Mouse (Mus musculus) urinary bladder, postnatal 36 days (tissue): ENCODE results near the gene 4930470P17Rik.
"Not testable (repeated sequence)": the region's sequence is repeated elsewhere in the genome, so short reads cannot be mapped to it uniquely, and the experiment has no call there.

Experiments used
- DNase-seq, 2 experiments: peaks; one replicate each; pipeline ENCODE4 v3.0.0; 2022; ENCODE audit warnings: low spot score in 2 of 2, mixed read lengths in 1 of 2

The 4930470P17Rik gene

DNA sequence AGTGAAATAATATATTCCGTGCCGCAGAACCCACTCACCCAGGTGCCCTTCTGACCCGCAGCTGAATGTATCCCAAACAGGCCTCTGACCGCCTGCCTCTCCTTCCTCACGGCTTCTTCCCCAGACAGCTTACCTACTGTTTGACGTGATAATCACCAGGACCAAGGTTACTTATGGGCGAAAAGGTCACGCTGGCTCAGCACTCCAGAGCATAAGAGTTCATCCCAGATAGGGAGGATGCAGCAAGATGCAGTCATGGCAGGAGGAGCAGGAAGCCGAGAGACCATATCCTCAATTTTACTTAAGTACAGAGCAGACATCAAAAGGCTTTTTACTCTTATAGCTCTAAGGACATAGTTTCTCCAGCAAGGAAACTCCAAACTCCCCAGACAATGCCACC is at the start of gene 4930470P17Rik:
TSS of gene 4930470P17Rik (minus strand) at position 101 of the 400 bp plus-strand sequence.
- DNase-seq, result no peak

DNA sequence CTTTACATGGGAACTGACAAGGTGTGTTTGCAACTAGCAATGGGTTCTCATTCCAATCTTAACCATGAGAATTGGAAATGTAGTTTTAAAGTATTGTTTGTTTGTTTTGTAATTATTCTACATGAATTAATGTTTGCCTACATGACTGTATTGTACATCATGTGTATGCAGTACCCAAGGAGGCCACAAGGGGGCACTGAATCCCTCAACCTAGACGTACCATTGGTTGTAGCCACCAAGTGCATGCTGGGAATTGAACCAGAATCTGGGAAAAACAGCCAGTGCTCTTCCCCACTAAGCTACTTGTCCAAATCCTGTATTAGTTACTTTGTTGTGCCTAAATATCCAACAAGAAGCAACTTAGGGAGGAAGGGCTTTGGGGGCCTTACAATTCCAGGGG is 49.7 kb upstream of the 4930470P17Rik start:
- DNase-seq, result no peak

DNA sequence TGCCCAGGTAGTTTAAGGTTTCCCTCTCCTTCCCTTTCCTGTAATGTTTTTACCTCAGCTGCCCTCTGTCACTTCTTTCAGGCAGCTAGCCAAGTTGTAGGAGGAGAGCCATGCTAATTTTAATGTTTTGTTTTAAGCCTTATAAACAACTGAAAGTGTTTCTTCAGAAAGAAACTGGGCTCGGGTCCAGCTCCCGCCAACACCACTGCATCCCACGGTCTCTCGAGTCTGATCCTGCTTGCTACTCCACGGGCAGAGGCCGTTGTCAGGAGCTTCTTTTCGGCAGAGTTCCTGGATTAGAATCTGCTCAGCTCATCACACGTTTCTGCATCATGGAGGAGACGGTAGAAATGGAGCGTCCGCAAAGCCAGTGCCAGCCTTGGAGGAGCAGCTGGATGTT is 46.7 kb upstream of the 4930470P17Rik start:
- no peak for DNase-seq

DNA sequence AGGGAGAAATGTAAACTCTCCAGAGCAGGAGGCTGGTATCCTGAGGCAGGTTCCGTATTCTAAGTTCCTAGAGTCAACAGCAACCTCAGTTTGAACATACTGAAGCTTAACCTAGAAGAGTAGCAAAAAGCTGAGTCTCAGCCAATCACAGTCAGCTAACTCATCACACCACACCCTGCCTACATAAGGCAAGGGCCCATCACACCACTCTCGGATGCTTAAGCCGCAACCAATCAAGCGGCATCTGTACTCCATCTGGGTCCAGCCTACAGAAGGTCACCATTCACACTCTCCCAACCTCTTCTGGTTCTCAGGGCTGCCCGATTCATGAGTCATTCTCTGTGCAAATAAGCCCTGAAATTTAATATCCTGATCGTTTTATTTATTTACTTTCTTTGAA is 44.4 kb upstream of the 4930470P17Rik start:
- no peak for DNase-seq

DNA sequence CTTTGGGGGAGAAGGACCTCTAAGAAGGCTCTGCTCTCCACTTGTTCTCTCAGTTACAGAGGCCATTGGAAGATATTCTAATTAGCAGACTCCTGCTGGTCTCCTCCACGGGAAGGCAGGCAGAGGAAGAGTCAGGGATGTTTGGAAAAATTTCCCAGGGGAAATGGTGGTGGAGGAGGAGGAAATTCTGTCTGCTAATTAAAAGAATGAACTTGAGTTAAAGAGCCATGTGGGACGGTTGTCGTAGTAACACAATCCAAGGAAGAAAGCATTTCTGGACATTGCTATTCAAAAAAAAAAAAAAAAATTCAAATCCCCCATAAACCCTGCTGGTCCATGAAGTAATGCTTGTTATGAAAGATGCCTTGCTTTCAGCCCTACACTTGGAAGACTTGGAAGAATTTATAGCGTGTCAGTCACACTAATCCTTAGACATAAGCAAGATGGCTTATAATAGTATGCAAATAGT is 40.6 kb upstream of the 4930470P17Rik start:
- no peak for DNase-seq

DNA sequence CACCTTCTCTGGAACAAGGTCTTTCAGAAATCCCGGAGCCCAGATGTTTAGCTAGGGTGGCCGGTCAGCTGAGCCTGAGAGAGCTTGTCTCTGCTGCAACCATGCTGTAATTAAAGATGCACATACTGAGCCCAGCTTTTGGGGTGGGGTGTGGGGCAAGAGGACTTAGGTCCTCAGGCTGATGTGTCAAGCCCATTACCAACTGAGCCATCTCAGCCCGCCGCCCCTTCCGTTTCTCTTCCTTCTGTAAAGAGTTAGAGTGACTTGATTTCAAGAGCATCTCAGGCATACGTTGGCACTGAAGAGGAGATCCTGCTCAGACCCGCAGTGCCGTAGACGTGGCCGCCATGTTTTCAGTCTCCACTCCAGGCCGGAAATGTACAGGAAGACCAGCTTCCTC is 38.5 kb upstream of the 4930470P17Rik start:
- DNase-seq, result no peak

DNA sequence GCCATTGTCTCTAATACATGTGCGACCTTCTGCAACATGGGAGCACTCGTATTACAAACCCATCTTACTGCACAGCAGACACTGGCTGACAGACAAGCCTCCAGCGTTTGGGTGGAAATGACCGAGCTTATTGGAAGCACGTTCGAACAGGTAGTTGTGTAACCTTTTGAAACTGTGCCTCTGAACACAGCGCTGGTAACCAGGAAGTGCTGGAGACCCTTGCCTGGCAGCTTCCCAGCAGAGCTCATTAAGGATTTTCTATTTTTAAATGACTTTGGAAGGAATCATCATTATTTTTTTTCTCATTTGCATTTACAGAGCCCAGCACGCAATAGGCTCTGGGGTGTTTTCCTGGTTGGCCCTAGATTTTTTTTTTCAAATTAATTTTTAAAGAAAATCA is 36.9 kb upstream of the 4930470P17Rik start:
- DNase-seq, result no peak

DNA sequence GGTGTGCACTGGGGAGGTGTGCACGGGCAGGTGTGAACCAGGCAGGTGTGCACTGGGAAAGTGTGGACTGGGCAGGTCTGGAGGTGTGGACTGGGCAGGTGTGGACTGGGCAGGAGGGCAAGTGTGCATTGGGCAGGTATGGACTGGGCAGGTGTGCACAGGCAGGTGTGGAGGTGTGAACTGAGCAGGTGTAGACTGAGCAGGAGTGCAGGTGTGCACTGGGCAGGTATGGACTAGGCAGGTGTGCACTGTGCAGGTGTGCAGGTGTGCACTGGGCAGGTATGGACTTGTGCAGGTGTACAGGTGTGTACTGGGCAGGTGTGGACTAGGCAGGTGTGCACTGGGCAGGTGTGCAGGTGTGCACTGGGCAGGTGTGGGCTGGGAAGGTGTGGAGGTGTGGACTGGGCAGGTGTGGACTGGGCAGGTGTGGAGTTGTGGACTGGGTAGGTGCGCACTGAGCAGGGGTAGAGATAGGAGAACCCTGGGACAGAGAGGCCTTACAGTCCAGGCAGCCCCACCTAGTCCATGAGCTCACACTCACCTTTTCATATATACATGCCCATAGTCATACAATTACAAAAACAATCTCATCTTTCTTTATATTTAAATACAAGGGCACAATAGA is 31.3 kb upstream of the 4930470P17Rik start:
- DNase-seq, result no peak

DNA sequence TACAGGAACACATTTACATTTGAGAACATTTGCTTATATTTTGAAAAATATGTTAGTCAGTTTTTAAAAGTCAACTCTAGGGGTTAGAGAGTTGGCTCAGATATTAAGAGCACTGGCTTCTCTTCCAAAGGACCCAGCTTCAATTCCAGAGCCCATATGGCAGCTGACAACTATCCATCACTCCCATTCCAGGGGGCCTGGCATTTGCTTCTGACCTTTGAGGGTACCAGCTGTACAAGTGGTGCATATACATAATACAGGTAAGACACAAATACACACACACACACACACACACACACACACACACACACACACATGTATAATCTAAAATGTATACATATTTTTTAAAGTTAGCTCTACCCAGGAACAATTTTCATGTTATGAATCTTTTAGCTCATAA is 30.6 kb upstream of the 4930470P17Rik start:
- DNase-seq, result no peak

DNA sequence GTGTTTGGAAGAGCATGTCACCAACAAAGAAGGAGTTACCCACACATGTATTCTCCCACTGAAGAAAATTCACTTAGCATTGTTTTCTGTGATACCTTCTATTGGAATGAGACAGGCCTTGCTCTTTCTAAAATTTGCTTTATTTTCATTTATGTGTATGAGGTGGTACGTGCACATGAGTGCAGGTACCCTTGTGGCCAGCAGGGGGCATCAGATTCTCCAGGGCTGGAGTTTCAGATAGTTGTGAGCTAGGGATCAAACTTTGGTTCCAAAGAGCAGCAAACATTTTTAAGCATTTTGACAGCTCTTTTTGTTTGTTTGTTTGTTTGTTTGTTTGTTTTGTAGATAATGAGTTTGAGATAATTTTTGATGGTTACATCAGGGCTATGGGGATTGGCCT is 29.6 kb upstream of the 4930470P17Rik start:
- DNase-seq, result no peak

DNA sequence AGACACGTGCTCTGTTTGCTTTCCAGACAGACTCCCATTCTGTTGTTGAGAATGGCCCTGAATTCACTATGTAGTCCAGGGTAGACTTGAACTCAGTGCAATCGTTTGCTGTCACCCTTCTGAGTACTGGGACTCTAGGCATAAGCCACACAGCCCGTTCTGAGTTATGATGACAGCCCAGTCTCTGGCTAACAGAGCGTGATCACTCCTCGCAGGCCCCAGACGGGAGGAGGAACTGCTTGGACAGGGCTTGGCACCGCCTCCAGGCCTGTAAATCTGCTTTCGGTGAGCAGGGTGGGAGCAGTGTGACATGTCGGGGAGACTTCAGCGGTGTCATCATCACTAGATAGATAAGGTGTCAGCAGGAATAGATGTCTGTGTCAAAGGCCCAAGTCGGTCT is 28.7 kb upstream of the 4930470P17Rik start:
- no peak for DNase-seq

DNA sequence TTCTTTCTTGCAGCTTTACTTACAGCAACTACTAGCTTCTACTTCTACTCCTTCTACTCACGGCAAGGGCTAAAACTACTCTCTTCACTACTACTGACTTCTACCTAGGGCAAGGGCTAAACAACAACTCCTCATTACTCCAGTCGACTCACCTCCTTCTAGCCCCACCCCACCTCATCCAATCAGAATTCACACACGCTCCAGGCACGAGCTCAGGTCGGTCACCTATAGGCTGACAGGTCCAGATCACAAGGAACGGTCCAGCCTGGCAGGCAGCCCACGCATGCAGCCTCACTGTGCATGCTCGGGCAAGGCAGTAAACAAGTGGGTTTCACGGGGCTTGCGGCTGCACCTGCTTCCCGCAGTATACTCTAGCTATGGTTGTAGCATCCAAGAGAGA is 26.2 kb upstream of the 4930470P17Rik start:
- not testable (repeated sequence) for DNase-seq

DNA sequence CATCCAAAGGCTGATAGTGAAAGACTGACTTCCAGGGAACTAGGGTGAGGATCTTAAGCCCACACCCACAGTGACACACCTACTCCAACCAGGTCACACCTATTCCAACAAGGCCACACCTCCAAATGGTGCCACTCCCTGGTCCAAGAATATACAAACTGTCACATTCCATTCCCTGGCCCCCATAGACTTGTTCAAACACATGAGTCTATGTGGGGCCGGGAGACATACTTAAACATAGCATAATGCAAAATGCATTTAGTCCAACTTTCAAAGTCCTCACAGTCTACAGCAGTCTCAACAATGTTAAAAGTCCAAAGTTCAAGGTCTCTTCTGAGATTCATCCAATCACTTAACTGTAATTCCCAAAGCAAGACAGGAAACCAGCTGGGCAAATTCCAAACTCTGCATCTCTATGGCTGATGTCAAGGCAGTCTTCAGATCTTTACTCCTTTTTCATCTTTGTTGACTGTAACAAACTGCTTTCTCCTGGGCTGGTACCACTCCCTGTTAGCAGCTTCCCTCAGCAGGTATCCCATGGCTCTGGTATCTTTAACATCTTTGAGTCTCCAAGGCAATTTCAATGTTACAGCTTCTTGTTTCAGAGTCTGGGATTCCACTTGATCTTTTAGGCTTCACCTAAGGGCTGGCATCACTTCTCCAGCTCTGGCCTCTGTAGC is 22.5 kb upstream of the 4930470P17Rik start:
- DNase-seq, result not testable (repeated sequence)

DNA sequence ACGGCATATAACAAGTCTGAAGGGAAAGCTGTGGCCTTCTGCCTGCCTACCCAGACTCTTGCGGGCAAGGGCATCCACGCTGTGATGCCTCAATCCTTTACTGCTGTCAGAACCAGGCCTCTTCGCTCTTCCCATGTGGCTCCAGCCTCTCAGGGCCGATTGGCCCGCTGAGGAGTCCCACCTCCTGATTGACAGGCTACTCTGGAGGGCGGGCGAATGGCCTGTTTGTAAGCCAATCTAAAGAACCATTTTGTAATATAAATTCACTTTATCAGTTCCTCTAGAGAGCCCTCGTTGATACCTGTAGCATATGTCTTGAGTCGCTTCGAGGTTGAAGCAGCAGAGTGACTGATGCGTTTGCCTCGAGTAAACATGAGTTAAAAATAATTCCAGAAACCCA is 21.2 kb upstream of the 4930470P17Rik start:
- DNase-seq, result no peak

DNA sequence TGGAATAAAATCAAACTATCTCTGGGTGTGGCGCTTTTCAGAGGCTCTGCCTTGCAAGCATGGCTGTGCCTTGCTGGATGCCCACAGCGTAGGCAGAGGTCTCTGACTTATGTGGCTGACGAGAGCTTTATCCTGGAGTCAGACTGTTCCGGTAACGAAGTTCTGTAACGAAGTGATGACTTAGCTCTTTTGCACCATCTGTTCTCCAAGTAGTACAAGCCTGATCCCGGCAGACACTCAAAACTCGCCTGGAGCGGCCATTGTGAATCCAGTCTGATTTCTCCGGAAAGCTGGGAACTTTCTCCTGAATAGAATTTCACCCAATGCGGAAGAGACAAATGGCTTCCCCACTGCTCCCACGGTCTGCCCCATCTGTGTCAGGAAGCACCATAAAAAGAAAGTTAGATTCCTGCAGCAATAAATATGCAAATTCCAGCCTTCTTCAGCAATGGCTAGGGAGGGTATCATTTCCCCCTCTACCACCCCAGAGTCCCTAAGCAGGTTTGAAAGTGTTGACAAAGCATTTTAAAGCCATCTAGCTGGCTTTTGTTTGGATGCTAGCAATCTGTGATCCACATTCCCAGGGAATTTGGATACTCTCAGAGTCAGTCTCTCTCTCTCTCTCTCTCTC is 17.2 kb upstream of the 4930470P17Rik start:
- DNase-seq, result no peak

DNA sequence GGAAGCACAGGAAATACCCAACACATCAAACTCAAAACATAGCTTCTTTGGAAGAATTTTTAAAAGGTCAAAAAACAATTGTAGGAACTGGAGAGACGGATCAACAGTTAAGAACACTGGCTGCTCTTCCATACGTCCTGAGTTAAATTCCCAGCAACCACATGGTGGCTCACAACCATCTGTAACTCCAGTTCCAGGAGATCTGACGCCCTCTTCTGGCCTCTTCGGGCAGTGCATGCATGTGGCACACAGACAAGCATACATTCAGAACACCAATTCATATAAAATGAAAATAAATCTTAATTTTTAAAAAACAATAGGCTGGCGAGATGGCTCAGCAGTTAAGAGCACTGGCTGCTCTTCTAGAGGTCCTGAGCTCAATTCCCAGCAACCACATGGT is 10.0 kb upstream of the 4930470P17Rik start:
- DNase-seq, result not testable (repeated sequence)

DNA sequence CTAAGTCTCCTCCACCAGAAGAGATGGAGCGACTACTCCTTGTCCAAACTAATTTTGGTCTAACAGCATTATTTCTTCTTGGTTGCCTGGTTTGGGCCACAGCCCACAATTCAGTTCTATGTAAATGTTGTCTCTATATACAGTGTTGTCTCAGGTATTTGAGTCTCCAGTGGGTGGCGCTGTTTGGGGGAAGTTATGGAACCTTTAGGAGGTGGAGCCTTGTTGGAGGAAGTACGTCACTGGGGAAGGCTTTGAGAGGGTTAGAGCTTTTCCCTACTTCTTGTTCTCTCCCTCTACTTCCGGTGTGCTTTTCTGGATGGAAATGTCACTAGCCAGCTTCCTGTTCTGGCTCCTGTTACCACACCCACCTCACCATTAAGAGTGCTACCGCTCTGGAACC is 646 bp downstream of the 4930470P17Rik start:
- no peak for DNase-seq

DNA sequence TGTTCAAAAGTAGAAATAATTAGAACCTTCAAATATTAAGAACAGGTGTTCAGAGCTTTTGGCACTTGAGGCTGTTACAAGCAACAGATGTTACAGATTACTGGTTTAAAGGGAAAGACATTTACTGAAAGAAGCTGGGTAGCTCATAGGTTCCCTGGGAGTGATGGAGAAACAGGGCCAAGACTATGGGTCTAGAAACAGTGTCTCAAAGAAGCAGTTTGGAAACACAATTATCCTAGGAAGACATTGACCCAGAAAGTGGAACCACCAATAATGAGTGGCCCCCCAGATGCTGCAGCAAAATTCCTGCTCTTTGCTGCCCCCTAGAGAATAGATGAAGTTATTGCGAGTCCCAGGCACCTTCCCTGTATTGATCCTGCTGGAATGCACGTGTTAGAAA is 4.2 kb downstream of the 4930470P17Rik start:
- no peak for DNase-seq

DNA sequence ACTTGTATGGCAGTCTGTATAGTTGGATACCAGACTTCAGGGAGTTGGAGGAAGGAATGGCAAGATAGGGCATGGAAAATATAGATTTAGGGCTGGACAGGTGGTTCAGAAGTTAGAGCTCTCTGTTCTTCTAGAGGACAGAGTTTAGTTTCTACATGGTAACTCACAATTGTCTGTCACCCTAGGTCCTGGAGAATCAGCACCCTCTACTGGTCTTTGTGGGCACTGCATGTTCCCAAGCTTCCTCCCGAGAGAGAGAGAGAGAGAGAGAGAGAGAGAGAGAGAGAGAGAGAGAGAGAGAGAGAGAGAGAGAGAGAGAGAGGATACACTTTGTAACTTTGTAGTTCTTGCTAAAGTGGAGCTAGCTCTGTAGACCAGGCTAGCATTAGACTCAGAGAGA is 5.1 kb downstream of the 4930470P17Rik start:
- DNase-seq, result peak; percentile 43 to 56

DNA sequence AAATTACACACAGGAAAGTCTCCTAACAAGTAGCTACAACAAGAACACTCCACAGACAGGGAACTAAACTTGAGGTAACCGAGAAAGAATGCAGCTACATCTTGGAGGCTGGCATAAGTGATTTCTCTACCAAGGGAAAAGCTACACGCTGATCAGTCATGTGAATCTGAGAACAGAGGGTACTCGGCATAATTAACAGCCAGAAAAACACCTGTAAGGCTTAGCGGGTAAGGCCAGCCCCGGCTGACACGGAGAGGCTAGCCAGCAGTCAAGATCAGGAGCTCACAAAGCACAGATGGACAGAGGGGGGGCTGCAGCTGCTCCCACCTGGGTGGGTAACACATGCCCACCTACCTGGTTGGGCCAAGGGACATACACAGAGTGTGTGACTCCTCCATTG is 9.7 kb downstream of the 4930470P17Rik start:
- no peak for DNase-seq

DNA sequence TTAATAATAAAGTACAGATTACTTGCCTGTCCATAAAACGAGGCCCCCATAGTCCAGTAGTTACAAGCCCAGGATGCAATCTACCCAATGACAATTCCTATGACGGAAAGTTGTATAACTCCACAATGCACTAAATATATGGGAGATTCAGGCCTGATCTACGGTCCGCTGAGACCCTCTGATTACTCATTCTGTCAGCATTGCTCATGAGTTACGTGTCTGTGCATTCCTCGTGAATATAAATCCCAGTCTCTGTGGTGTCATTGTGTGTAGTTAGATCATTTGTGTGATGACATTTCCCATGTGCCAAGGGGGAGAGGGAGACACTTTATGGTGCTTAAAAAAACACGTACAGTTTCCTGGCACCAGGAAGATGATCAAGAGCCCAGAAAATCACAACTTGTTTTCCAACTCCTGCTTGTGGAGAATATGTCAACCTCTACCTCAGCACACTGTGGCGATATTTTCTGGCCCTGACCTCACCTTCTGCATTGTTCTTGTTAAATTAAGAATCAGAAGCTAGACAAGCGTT is 13.4 kb downstream of the 4930470P17Rik start:
- no peak for DNase-seq

DNA sequence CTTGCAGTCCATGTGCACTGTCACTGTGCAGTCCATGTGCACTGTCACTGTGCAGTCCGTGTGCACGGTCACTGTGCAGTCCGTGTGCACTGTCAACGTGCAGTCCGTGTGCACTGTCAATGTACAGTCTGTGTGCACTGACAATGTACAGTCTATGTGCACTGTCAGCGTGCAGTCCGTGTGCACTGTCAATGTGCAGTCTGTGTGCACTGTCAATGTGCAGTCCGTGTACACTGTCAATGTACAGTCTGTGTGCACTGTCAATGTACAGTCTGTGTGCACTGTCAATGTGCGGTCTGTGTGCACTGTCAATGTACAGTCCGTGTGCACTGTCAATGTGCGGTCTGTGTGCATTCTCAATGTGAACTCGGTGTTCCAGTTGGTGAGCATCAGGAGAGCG is 17.1 kb downstream of the 4930470P17Rik start:
- DNase-seq, result no peak

DNA sequence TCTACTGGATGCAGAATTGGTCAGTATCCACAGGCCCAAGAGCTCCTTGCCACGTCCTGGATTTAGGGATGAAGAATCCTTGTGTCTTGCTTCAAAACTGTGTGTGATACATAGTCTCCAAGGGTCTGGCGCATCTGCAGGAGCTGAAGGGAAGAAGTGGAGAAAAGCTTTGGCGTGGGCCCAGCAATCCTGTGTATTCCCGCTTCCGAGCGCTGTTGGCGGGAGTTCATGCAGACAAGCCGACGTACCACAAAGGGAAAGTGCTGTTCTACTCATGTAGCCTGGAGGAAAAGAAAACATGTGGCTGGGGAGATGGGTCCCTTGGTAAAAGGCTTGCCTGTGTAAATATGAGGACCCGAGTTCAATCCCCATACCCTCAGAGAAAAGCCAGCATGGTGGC is 22.3 kb downstream of the 4930470P17Rik start:
- no peak for DNase-seq
